In genomic region chr2:119321771-119322586, GRCm38 (mm10) we compare ENCODE assay signal across 8 mouse cellular contexts. TPM values are rescaled to one million over a fixed set of nuclear protein-coding genes. Genes with fewer than 3 reads are reported as not detected.
A peak's percentile ranks its signal among the peaks of the same experiment; 100 is the strongest.
DNase-seq lines count a peak whose midpoint lies in the region; ATAC-seq and TF ChIP-seq lines count a peak whose summit lies in the region.

No protein-coding gene starts in this region.

- TF ChIP-seq CTCF in lung, embryonic 14.5 days (IDR thresholded peaks at IDR 0.05; ENCODE audit: low read depth) = no peak

- peak overlapping the region; percentile 35 for H3K4me3 ChIP-seq in lung, embryonic 14.5 days (ENCODE audit: low read depth, low read length)
- peak overlapping the region; percentile 41 for H3K4me3 ChIP-seq in forebrain, embryonic 10.5 days
- peak overlapping the region; percentile 40 for H3K4me3 ChIP-seq in limb, embryonic 13.5 days

- H3K9ac ChIP-seq in lung, embryonic 14.5 days = peak overlapping the region; percentile 46
- peak overlapping the region; percentile 61 for H3K9ac ChIP-seq in limb, embryonic 13.5 days

- H3K36me3 ChIP-seq in lung, embryonic 14.5 days (ENCODE audit: insufficient read depth) = no peaks in the 10 kb centered on the region
- H3K36me3 ChIP-seq in forebrain, embryonic 10.5 days (replicated peaks) = no peaks in the 10 kb centered on the region
- no peaks in the 10 kb centered on the region for H3K36me3 ChIP-seq in limb, embryonic 13.5 days

- 4% methylated on average over 48 of the region's 48 CpGs for WGBS in lung, embryonic 14.5 days
- 1% methylated on average over 48 of the region's 48 CpGs for WGBS in forebrain, embryonic 10.5 days
- 2% methylated on average over 48 of the region's 48 CpGs for WGBS in limb, embryonic 13.5 days

- no peak for ATAC-seq in lung, embryonic 14.5 days (ENCODE audit: insufficient read depth)
- ATAC-seq in limb, embryonic 13.5 days (ENCODE audit: low FRiP score, low read depth) = no peak

- no peaks in the 10 kb centered on the region for H3K9me3 ChIP-seq in lung, embryonic 14.5 days (ENCODE audit: low read depth, low read length)
- H3K9me3 ChIP-seq in forebrain, embryonic 10.5 days = no peaks in the 10 kb centered on the region
- no peaks in the 10 kb centered on the region for H3K9me3 ChIP-seq in limb, embryonic 13.5 days

- H3K27ac ChIP-seq in lung, embryonic 14.5 days (ENCODE audit: low read depth) = no peak overlapping the region
- H3K27ac ChIP-seq in forebrain, embryonic 10.5 days = peak overlapping the region; percentile 27
- no peak overlapping the region for H3K27ac ChIP-seq in limb, embryonic 13.5 days

- peaks cover 22% of the 10 kb centered on the region for H3K4me1 ChIP-seq in lung, embryonic 14.5 days (ENCODE audit: insufficient read depth)
- peaks cover 61% of the 10 kb centered on the region for H3K4me1 ChIP-seq in forebrain, embryonic 10.5 days
- peaks cover 53% of the 10 kb centered on the region for H3K4me1 ChIP-seq in limb, embryonic 13.5 days

- DNase-seq in lung, embryonic 14.5 days = peak; percentile 45
- DNase-seq in lung, postnatal 10 days = no peak
- DNase-seq in forebrain, embryonic 10.5 days (ENCODE audit: extremely low spot score, low spot score) = peak; percentile 42
- DNase-seq in retina, embryonic 14.5 days (ENCODE audit: low spot score) = peak; percentile 69
- DNase-seq in cerebellum, adult 9-10 months = no peak
- DNase-seq in frontal cortex, adult 2 months (ENCODE audit: extremely low spot score in 1 of 2, low spot score in 1 of 2) = no peak
- DNase-seq in gastrocnemius, adult 18-20 months (ENCODE audit: low spot score) = no peak

- peaks cover 68% of the 10 kb centered on the region for H3K27me3 ChIP-seq in lung, embryonic 14.5 days (ENCODE audit: insufficient read depth, low read length)
- peaks cover 100% of the 10 kb centered on the region for H3K27me3 ChIP-seq in forebrain, embryonic 10.5 days (ENCODE audit: poor library complexity, severe bottlenecking)
- peaks cover 74% of the 10 kb centered on the region for H3K27me3 ChIP-seq in limb, embryonic 13.5 days

- H3K4me2 ChIP-seq in lung, embryonic 14.5 days = peak overlapping the region; percentile 69
- H3K4me2 ChIP-seq in limb, embryonic 13.5 days (replicated peaks) = peak overlapping the region; percentile 73

RNA-seq across cellular contexts. Expression of gene Dll4, which starts 3.6 kb away (rescaled TPM):
- polyA plus RNA-seq in lung, embryonic 14.5 days (2014; fragmentation: Nextera tagmentation; extraction: Ambion mirVana) = 8.1 and 10.0 TPM in 2 replicates
- 3.3 and 4.0 TPM in 2 replicates for polyA plus RNA-seq in forebrain, embryonic 10.5 days (2016; fragmentation: Nextera tagmentation; extraction: Ambion mirVana)
- polyA plus RNA-seq in limb, embryonic 13.5 days (2015; fragmentation: Nextera tagmentation; extraction: Ambion mirVana) = 5.4 TPM in 2 replicates
- polyA plus RNA-seq in frontal cortex, adult 2 months (2012; rRNA removed) = 3.3 and 4.2 TPM in 2 replicates
- 1 to 10 TPM; 3.2 to 4.5 TPM for total RNA-seq in gastrocnemius, adult 18-20 months (2021)

RNA-seq across cellular contexts. Expression of gene Chac1, which starts 29.1 kb away (rescaled TPM):
- polyA plus RNA-seq in lung, embryonic 14.5 days (2014; fragmentation: Nextera tagmentation; extraction: Ambion mirVana) = 0.64 and 0.70 TPM in 2 replicates
- 1.3 and 1.4 TPM in 2 replicates for polyA plus RNA-seq in forebrain, embryonic 10.5 days (2016; fragmentation: Nextera tagmentation; extraction: Ambion mirVana)
- polyA plus RNA-seq in limb, embryonic 13.5 days (2015; fragmentation: Nextera tagmentation; extraction: Ambion mirVana) = 0.70 and 1.0 TPM in 2 replicates
- 7.1 and 7.6 TPM in 2 replicates for polyA plus RNA-seq in frontal cortex, adult 2 months (2012; rRNA removed)
- 100 to 1,000 TPM in 1 of 2 experiments, 10 to 100 TPM in 1; 50.6 to 108 TPM for total RNA-seq in gastrocnemius, adult 18-20 months (2021)

RNA-seq across cellular contexts. Expression of gene Vps18, which starts 33.4 kb away (rescaled TPM):
- 15.9 and 17.5 TPM in 2 replicates for polyA plus RNA-seq in lung, embryonic 14.5 days (2014; fragmentation: Nextera tagmentation; extraction: Ambion mirVana)
- polyA plus RNA-seq in forebrain, embryonic 10.5 days (2016; fragmentation: Nextera tagmentation; extraction: Ambion mirVana) = 23.0 and 23.6 TPM in 2 replicates
- 21.0 and 21.5 TPM in 2 replicates for polyA plus RNA-seq in limb, embryonic 13.5 days (2015; fragmentation: Nextera tagmentation; extraction: Ambion mirVana)
- 28.6 and 28.8 TPM in 2 replicates for polyA plus RNA-seq in frontal cortex, adult 2 months (2012; rRNA removed)
- total RNA-seq in gastrocnemius, adult 18-20 months (2021) = 10 to 100 TPM; 10.1 to 10.2 TPM

RNA-seq across cellular contexts. Expression of gene Rhov, which starts 50.9 kb away (rescaled TPM):
- polyA plus RNA-seq in lung, embryonic 14.5 days (2014; fragmentation: Nextera tagmentation; extraction: Ambion mirVana) = 0.11 and 0.24 TPM in 2 replicates
- polyA plus RNA-seq in forebrain, embryonic 10.5 days (2016; fragmentation: Nextera tagmentation; extraction: Ambion mirVana) = 0.44 and 0.58 TPM in 2 replicates
- polyA plus RNA-seq in limb, embryonic 13.5 days (2015; fragmentation: Nextera tagmentation; extraction: Ambion mirVana) = 11.1 and 11.5 TPM in 2 replicates
- 6.2 and 6.5 TPM in 2 replicates for polyA plus RNA-seq in frontal cortex, adult 2 months (2012; rRNA removed)
- total RNA-seq in gastrocnemius, adult 18-20 months (2021) = not detected

Comparison
In these comparisons a context has a peak if more than half of its experiments do, and no peak if none do; other contexts are left out.
1. DNase-seq: peak in lung, embryonic 14.5 days (single experiment), forebrain, embryonic 10.5 days (single experiment) and retina, embryonic 14.5 days (single experiment); none in lung, postnatal 10 days (single experiment), cerebellum, adult 9-10 months (single experiment), frontal cortex, adult 2 months (0 of 2) and gastrocnemius, adult 18-20 months (single experiment).
2. Peak in every context shown above with its lines, with median percentiles within 50 percentile points of each other: H3K4me3 ChIP-seq.